Mouse (Mus musculus) heart, embryonic 13.5 days (tissue): ENCODE measurements around the gene Phpt1. TPM values are rescaled to one million over a fixed set of nuclear protein-coding genes. Genes with fewer than 3 reads are reported as not detected.

Experiments
- ATAC-seq: fragments of 200-750 bp; cut with Nextera tagmentation; 2 replicates; pipeline ENCODE4 v1.8.0; 2017; ENCODE audit warnings: moderate TSS enrichment; ENCODE audit not compliant: insufficient number of reproducible peaks, low FRiP score, low TSS enrichment; ENCODE audit errors: extremely low read depth
- H3K27ac ChIP-seq: fragments of 300-500 bp; sonication (generic); replicated peaks from 2 replicates; pipeline ENCODE4 v1.5.1; 2015; ENCODE audit warnings: moderate library complexity, mild to moderate bottlenecking, inconsistent platforms
- H3K27me3 ChIP-seq: fragments of 300-500 bp; sonication (generic); replicated peaks from 2 replicates; pipeline ENCODE4 v1.6.1; 2015; ENCODE audit warnings: mild to moderate bottlenecking, inconsistent platforms
- H3K36me3 ChIP-seq: fragments of 300-500 bp; sonication (generic); 2 replicates; pipeline ENCODE4 v1.6.1; 2015; ENCODE audit warnings: mild to moderate bottlenecking, inconsistent platforms
- H3K4me1 ChIP-seq: fragments of 300-500 bp; sonication (generic); 2 replicates; pipeline ENCODE4 v1.6.1; 2015; ENCODE audit warnings: inconsistent platforms
- H3K4me2 ChIP-seq: fragments of 300-500 bp; sonication (generic); 2 replicates; pipeline ENCODE4 v1.6.1; 2015; ENCODE audit warnings: inconsistent platforms, mild to moderate bottlenecking, moderate library complexity
- H3K4me3 ChIP-seq: fragments of 300-500 bp; sonication (generic); 2 replicates; pipeline ENCODE4 v1.5.1; 2015; ENCODE audit warnings: moderate library complexity, mild to moderate bottlenecking, inconsistent platforms
- H3K9ac ChIP-seq: fragments of 300-500 bp; sonication (generic); 2 replicates; pipeline ENCODE4 v1.6.1; 2015; ENCODE audit warnings: inconsistent platforms, mild to moderate bottlenecking, moderate library complexity
- H3K9me3 ChIP-seq: fragments of 300-500 bp; sonication (generic); 2 replicates; pipeline ENCODE4 v1.6.1; 2016; ENCODE audit warnings: inconsistent platforms
- WGBS: fragments of 180-500 bp; shearing (Covaris S2); methylation state at CpG from one replicate; pipeline ENCODE4 v1.1.7; 2015; ENCODE audit warnings: mixed read lengths; 5-methylcytosine and 5-hydroxymethylcytosine counted together
- polyA plus RNA-seq: library from polyadenylated mRNA; unstranded; fragments of >200 nt; fragmentation: Nextera tagmentation; extraction: Ambion mirVana; gene quantifications from 2 replicates; pipeline ENCODE4 v1.2.1, GENCODE M21; 2015

Gene Phpt1
- polyA plus RNA-seq, 1 experiment from 2014 or later = 177 TPM

DNA sequence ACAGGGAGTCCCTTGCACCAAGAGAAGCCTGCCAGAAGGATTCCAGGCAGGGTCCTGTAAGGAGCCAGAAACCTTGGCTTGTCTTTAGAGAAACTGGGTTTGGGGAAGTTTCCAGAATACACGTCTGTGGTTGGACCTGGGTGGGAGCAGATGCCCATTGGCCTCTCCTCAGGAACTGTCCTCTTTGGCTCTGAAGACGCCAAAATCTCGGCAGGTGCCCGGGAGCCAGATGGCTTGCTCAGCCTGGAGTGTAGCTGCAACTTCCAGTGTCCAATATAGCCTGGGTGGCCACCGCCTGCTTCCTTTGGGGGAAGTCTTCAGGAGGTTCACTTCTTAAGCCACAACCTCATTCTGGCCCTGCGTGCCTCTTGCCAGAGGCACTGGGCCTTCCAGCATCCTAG lies 6.9 kb upstream of the Phpt1 start:
- ATAC-seq = no peak
- H3K4me1 ChIP-seq = peaks cover 60% of the 10 kb centered on the region

DNA sequence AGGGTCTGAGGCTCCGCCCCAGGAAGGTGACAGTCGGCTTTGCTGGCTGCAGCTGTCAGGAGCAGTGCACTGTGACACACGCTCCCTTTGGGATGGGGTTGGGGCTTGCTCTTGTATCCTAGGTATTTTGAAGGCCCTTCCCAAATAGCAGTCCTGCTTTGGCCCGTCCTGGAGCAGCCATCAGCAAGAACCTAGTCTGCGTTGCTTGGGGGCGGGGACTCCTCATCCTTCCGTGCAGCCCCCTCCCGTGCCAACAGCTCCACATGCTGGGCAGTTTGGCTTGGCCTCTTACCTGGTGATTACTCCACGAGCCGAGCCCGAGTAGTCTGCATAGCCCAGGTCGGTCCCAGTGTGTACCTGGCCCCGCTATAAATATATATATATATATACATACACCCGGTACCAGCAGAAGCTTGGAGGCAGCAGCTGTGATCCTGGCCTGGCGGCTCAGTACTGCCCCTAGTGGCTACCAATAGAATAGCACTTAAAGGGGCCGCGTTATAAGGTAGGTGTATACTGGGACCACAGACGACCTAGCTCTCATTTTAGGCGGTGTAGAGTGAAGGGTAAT lies 6.4 kb upstream of the Phpt1 start, which contains the start of gene Ajm1:
Gene Ajm1, minus strand, starts transcription at position 464 of the 571 bp plus-strand sequence.
- Histone ChIP-seq H3K27me3 (peaks cover 50% of the 10 kb centered on the region), H3K4me3 (peak within 1 kb of the TSS; percentile 50)
- 6% methylated on average over 19 of the region's 19 CpGs for WGBS

More for the DNA sequence above, 6.9 kb upstream of the Phpt1 start:
- Histone ChIP-seq H3K27ac (no peak overlapping the region), H3K9ac (peak overlapping the region; percentile 58), H3K36me3 (peaks cover 42% of the 10 kb centered on the region), H3K27me3 (peaks cover 45% of the 10 kb centered on the region), H3K4me2 (peak overlapping the region; percentile 78), H3K9me3 (no peaks in the 10 kb centered on the region), H3K4me3 (peak overlapping the region; percentile 50; the same call in 1 of the 2 replicates)
- WGBS = 32% methylated on average over 6 of the region's 6 CpGs

DNA sequence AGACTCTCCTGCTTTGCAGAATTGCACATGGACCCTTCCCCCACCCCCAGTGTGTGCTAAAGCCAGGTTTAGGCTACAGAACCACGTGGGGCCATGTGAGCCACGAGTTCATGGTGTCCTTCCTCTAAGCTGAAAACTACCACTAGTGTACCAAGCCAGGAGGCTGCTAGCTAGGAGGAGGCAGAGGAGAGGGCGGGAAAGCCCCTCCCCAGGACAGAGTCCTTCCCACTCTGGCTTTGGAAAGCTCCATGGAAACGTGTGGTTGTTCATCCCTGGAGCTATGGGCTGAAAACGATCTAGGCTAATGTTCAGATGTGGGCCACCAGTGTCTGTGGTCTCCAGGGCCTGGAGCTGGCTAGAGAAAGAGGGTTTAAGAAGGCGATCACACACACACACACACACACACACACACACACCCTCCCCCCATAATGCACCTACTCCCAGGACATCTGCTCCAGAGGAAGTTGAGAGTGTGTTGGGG lies 5.6 kb upstream of the Phpt1 start:
- WGBS = 40% methylated on average over 6 of the region's 6 CpGs
- H3K4me2 ChIP-seq = 0 out of 2 replicates have a peak overlapping the region, but pooled peaks have one; percentile 78
- no peak for ATAC-seq

More for the DNA sequence above, 6.4 kb upstream of the Phpt1 start, which contains the start of gene Ajm1:
- H3K27ac ChIP-seq = no peak within 1 kb of the TSS
- ATAC-seq = 0 out of 2 replicates have a peak, but pooled peaks have one; percentile 35
- H3K4me2 ChIP-seq = peak within 1 kb of the TSS; percentile 78
- H3K9me3 ChIP-seq = no peaks in the 10 kb centered on the region
- peaks cover 37% of the 10 kb centered on the region for H3K36me3 ChIP-seq
- peaks cover 59% of the 10 kb centered on the region for H3K4me1 ChIP-seq
- peak within 1 kb of the TSS; percentile 73 for H3K9ac ChIP-seq

DNA sequence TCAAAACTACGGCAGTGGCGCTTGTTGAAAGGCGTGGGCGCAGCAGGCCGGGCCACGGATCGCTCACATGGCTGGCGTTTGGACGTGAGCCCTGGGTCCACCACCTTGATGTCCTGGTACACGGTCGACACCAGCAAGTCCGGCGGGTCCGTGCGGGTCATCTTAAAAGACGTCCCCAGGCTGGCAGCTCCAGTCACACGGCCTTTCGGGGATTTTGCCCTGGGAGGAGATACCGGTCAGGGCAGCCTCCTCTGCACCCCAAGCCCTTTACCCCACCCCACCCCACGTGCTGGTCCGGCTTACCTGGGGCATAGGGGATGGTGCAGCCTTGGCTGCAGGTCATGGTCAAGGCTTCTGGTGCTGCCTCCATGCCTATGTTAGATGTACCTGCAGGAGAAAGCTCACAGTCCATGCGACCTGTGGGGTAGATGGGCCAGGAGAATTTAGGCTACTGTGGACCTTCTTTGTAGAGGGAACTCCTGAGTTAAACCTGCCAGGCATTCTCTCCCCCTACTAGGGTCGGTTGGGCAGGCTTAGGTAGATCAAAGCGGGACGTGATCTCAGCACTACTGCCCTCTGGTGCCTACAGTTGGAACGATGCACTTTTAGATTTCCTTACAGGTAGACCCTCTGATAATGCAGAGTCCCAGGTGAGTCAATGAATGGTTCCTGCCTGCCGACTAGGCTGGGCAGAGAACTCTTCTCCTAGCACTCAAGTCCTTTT lies 4.9 kb upstream of the Phpt1 start:
- H3K27ac ChIP-seq = no peak overlapping the region
- WGBS = 7% methylated on average over 27 of the region's 27 CpGs
- H3K4me3 ChIP-seq = peak overlapping the region; percentile 40
- H3K9ac ChIP-seq = peak overlapping the region; percentile 9; the same call in 1 of the 2 replicates
- H3K36me3 ChIP-seq = peaks cover 22% of the 10 kb centered on the region
- no peaks in the 10 kb centered on the region for H3K9me3 ChIP-seq
- ATAC-seq = no peak
- peak overlapping the region; percentile 59 for H3K4me2 ChIP-seq
- peaks cover 67% of the 10 kb centered on the region for H3K4me1 ChIP-seq
- peaks cover 58% of the 10 kb centered on the region for H3K27me3 ChIP-seq

More for the DNA sequence above, 5.6 kb upstream of the Phpt1 start:
- Histone ChIP-seq H3K4me1 (peaks cover 64% of the 10 kb centered on the region), H3K4me3 (peak overlapping the region; percentile 50; the same call in 1 of the 2 replicates), H3K27ac (no peak overlapping the region), H3K27me3 (peaks cover 57% of the 10 kb centered on the region), H3K36me3 (peaks cover 30% of the 10 kb centered on the region), H3K9ac (no peak overlapping the region; the same call in 1 of the 2 replicates), H3K9me3 (no peaks in the 10 kb centered on the region)

DNA sequence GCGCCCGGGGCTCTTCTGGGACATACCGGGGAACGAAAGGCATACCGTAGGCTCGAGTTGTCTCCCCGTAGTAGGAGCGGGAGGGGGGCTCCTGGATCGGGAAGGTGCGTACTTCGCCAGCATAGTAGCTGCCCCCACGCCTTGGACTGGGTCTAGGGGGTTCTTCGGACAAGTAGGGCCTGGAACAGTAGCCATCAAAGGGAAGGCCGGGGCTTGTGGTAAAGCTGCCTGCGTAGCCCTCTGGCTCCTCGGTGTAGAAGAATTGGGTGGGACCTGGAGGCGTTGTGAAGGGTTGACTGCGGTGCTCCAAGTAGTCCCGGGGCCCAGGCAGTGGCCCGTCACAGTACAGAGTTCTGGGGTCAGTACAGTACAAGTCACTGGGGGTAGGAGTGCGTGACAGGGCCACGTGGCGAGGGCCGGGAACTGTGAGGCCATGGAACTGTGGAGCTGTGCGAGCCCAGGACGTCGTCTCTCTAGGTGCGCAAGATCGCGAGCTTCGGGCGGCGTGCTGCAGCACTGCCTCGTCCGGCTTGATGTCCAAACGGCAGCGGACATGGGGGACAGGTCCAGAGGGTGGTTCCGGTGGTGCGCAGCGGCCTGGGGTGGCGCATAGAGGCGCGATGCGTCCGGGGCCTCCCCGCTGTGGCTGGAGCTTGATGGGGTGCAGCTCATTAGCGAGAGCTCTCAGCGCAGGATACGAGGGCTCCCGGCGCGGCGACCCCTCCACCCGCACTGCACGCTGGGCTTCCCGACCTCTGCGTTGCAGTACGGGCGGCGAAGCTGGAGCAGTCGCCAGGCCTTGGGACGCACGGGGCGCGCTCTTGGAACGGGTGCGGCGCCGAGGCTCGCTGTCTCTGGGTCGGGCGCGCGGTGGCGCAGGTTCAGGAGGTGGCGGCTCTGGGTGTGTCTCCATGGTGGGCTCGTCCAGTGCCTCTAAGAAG lies 4.0 kb upstream of the Phpt1 start:
- Histone ChIP-seq H3K27ac (no peak overlapping the region), H3K9me3 (no peaks in the 10 kb centered on the region), H3K36me3 (peaks cover 14% of the 10 kb centered on the region), H3K9ac (peak overlapping the region; percentile 9; the same call in 1 of the 2 replicates), H3K4me1 (peaks cover 69% of the 10 kb centered on the region), H3K4me3 (peak overlapping the region; percentile 40), H3K4me2 (peak overlapping the region; percentile 59), H3K27me3 (peaks cover 58% of the 10 kb centered on the region)
- no peak for ATAC-seq
- 4% methylated on average over 73 of the region's 77 CpGs for WGBS

DNA sequence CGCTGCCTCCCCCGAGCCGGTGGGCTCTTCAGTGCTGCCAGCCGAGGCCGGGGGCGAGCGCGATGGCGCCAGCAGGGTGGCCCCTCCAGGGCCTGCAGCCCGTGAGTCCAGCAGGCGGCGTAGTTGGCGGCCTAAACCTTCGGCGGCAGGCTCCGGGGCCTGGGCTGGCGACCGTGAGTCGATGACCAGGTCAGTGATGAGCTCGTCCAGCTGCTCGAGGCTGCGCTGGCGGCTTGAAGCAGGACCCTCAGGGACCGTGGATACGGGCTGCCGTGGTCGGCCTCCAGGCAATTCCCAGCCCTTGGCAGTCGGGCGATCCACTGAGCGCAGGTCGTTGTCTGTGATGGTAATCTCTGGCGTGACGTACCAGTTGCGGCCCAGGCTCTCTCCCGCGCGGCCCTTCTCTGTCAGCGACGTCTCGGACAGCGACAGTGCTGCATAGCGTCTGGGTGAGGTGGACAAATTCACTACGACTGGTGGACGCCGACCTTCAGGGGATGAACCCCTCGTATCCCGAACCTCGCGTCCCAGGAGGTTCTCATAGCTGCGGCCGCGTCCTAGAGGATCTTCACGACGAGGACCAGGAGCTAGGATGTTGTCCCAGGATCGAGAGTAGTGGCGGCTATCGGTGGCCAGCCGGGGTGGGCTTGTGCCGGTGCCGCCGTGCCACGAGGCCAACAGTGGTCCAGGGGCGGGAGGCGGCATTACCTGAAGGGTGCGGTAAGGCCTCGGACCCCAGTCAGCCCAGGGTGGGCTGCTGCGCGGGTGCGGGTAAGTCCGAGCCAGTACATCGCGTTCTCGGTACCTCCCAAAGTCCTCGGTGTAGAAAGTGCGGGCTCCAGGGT lies 3.1 kb upstream of the Phpt1 start:
- peaks cover 77% of the 10 kb centered on the region for H3K4me1 ChIP-seq
- peak overlapping the region; percentile 50 for H3K9ac ChIP-seq
- 4% methylated on average over 75 of the region's 75 CpGs for WGBS

DNA sequence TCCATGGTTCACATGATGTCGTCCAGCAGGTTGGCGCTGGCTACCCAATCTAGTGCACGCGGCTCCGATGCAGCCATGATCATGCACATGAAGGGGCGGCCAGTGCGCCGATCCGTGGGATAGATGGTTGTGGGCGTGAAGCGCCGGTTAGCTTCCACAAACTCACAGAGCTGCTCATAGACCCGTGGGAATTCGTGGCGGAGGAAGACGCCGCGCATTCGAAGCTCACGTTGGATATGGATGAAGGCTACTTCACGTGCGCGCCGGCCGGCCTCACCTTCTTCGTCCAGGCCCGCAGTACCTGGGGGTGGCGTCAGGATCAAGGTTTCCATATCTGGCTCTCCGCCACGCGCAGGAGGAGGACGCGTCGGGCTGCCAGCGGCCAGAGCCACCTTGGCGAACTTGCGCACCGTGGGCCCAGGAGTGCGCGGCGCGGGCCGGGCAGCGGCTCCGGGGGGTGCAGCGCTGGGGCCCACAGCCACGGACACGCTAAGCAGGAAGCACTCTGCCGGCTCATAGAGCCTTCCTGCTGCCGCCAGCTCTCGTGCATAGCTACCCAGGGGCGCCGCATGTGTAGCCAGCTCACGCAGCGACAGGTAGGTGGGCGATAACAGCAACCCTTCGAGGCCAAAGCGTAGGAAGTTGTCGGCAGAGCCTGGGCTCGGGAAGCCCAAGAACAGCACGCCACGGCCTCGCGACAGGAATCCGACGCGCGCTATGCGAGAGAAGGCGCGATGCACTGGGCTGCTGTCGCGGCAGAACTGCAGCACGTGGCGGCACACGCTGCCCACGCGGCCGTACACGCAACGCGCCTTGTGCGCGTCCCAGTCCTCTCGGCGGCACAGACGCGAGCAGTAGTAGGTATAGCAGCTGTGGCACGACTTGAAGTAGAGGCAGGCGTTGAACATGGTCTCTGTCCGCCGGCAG lies 2.2 kb upstream of the Phpt1 start:
- Histone ChIP-seq H3K27ac (no peak overlapping the region), H3K9ac (peak overlapping the region; percentile 50), H3K9me3 (no peaks in the 10 kb centered on the region), H3K4me1 (peaks cover 74% of the 10 kb centered on the region), H3K27me3 (peaks cover 58% of the 10 kb centered on the region), H3K4me2 (peak overlapping the region; percentile 59), H3K4me3 (peak overlapping the region; percentile 40), H3K36me3 (peaks cover 6% of the 10 kb centered on the region; the same call in 1 of the 2 replicates)
- WGBS = 12% methylated on average over 92 of the region's 92 CpGs
- no peak for ATAC-seq

More for the DNA sequence above, 3.1 kb upstream of the Phpt1 start:
- Histone ChIP-seq H3K4me3 (peak overlapping the region; percentile 40), H3K9me3 (no peaks in the 10 kb centered on the region), H3K27me3 (peaks cover 58% of the 10 kb centered on the region), H3K27ac (no peak overlapping the region), H3K36me3 (peaks cover 8% of the 10 kb centered on the region), H3K4me2 (peak overlapping the region; percentile 59)
- no peak for ATAC-seq

DNA sequence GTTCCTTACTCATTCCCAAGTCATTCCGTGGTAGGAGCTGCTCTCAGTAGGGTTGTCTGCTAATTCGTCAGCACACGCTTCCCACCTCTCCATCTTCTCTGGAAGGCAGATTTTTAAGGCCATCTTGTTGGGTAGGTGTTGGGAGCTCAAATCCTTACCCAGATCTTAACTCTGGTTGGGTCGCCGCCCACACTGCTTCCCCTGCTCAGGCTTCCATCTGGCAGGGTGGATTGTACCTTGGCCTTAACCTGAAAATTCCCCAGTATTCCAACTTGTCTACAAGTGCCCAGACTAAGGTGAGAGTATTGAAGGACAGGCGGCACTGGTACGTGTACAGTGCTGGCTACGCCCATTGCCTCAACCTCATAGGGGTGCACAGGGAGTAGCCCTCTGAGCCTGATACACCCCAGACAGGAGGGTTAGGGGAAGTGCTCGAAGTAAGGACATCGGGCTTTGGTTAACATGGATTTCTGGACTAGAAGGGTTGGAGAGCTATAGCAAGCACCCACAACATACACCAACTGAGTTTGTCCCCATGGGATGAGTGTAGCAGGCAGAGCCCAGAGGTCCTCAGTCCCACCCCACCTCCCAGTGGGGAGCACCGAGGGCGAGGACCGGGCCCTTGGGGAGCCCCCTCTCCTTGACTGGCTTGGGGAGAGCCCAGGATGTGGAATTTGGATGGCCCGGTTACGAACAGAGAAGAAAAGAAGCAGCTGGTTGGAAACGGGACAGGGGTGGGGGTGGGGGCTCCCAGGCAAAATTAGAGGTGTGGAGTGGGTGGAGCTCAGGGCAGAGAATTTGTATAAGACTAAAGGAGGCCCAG lies 1.2 kb upstream of the Phpt1 start:
- 69% methylated on average over 16 of the region's 16 CpGs for WGBS
- H3K4me1 ChIP-seq = peaks cover 64% of the 10 kb centered on the region
- peaks cover 56% of the 10 kb centered on the region for H3K27me3 ChIP-seq
- no peak for ATAC-seq
- H3K4me3 ChIP-seq = peak overlapping the region; percentile 71
- peak overlapping the region; percentile 86 for H3K9ac ChIP-seq
- H3K36me3 ChIP-seq = peaks cover 15% of the 10 kb centered on the region
- H3K9me3 ChIP-seq = no peaks in the 10 kb centered on the region
- H3K27ac ChIP-seq = no peak overlapping the region
- peak overlapping the region; percentile 90 for H3K4me2 ChIP-seq
